Mouse (Mus musculus) neural tube, embryonic 12.5 days (tissue): Measurements from ENCODE around the gene Phex. TPM values are rescaled to one million over a fixed set of nuclear protein-coding genes. Genes with fewer than 3 reads are reported as not detected.

Experiments used
- ATAC-seq: fragments of 200-750 bp; cut with Nextera tagmentation; 2 replicates; pipeline ENCODE4 v1.8.0; 2017; ENCODE audit warnings: low read depth, mild to moderate bottlenecking, moderate TSS enrichment, moderate library complexity; ENCODE audit not compliant: low FRiP score
- H3K27ac ChIP-seq: fragments of 300-500 bp; sonication (generic); 2 replicates; pipeline ENCODE4 v1.5.1; 2016
- H3K27me3 ChIP-seq: fragments of 300-500 bp; sonication (generic); replicated peaks from 2 replicates; pipeline ENCODE4 v1.6.1; 2016; ENCODE audit warnings: mild to moderate bottlenecking
- H3K36me3 ChIP-seq: fragments of 300-500 bp; sonication (generic); 2 replicates; pipeline ENCODE4 v1.6.1; 2016; ENCODE audit warnings: mild to moderate bottlenecking
- H3K4me1 ChIP-seq: fragments of 300-500 bp; sonication (generic); 2 replicates; pipeline ENCODE4 v1.6.1; 2016
- H3K4me2 ChIP-seq: fragments of 300-500 bp; sonication (generic); replicated peaks from 2 replicates; pipeline ENCODE4 v1.6.1; 2016; ENCODE audit warnings: mild to moderate bottlenecking
- H3K4me3 ChIP-seq: fragments of 300-500 bp; sonication (generic); 2 replicates; pipeline ENCODE4 v1.5.1; 2016
- H3K9ac ChIP-seq: fragments of 300-500 bp; sonication (generic); 2 replicates; pipeline ENCODE4 v1.6.1; 2016; ENCODE audit warnings: mild to moderate bottlenecking
- H3K9me3 ChIP-seq: fragments of 300-500 bp; sonication (generic); 2 replicates; pipeline ENCODE4 v1.6.1; 2016; ENCODE audit warnings: mild to moderate bottlenecking
- WGBS: fragments of 180-500 bp; shearing (Covaris S2); methylation state at CpG from one replicate; pipeline ENCODE4 v1.1.7; 2016; 5-methylcytosine and 5-hydroxymethylcytosine counted together
- microRNA-seq: library from miRNA; unstranded; fragments of <30 nt; microRNA quantifications from one replicate; pipeline ENCODE4, GENCODE M21; 2017
- polyA plus RNA-seq: library from polyadenylated mRNA; unstranded; fragments of >200 nt; fragmentation: Nextera tagmentation; extraction: Ambion mirVana; gene quantifications from 2 replicates; pipeline ENCODE4 v1.2.1, GENCODE M21; 2016

Gene Phex
- polyA plus RNA-seq, 1 experiment from 2014 or later: 0.25 TPM

DNA sequence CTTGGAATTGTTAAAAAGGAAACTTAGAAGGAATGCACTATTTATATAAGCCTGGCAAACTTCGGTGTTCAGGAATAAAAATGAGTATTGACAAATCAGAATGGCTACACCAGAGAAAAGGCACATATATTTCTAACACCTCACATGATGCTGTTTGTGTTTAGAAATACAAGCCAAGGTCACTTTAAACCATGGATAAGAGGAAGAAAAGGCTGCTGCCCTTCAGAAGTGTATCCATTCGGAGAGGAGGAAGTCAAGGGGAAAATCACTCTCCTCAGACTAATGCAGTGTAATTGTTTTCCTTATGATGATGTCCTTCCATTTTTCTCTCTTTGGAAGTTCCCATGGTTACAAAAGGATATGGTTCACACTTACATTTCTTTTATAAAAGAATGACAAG is 251.7 kb downstream of the Phex start:
- no peak overlapping the region for H3K4me3 ChIP-seq
- no peak overlapping the region for H3K27ac ChIP-seq
- H3K9me3 ChIP-seq: no peaks in the 10 kb centered on the region
- no peaks in the 10 kb centered on the region for H3K27me3 ChIP-seq
- H3K4me1 ChIP-seq: no peaks in the 10 kb centered on the region
- no peaks in the 10 kb centered on the region for H3K36me3 ChIP-seq
- H3K4me2 ChIP-seq: no peak overlapping the region
- ATAC-seq: no peak
- WGBS: 59% methylated on average over 2 of the region's 2 CpGs
- H3K9ac ChIP-seq: no peak overlapping the region

DNA sequence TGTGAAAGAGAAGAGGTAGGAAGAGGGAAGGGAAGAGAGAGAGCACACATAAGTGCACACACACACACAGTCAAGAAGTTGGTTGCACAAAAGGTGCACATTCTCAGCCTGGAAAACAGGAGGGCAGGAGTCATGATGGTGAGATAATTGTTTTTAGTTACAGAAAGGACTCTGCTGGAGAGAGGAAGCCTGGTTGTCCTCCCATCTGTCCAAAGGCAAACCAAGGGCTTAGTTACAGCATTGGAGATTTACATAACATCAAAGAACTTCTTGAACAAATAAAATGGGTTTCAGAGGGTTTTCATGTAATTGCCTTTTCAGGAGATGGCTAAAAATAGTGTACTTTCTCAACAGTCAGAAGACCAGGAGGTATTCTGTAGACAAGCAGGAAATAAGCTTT is 270.4 kb downstream of the Phex start:
- H3K9ac ChIP-seq: no peak overlapping the region

DNA sequence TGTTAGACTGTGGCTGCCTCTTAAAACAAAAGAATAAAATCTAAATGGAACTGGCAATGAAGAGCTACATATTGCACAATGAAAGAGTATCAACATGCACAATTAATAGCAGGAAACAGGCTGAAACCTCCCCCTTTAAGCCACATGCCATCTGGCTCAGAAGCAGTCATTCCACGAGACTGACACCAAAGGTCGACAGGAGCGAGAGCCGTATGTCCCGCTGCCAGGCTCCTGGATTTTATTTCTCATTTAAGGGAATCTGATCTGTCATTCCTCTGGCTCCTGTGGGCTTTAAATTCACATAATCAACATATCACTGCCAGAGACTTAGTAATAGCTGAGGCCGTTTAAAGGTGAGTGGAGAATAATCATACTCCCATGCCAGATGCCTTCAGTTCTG is 275.5 kb downstream of the Phex start:
- Histone ChIP-seq H3K9ac (no peak overlapping the region), H3K27ac (no peak overlapping the region), H3K4me2 (no peak overlapping the region), H3K27me3 (no peaks in the 10 kb centered on the region), H3K9me3 (no peaks in the 10 kb centered on the region), H3K36me3 (no peaks in the 10 kb centered on the region), H3K4me3 (no peak overlapping the region), H3K4me1 (no peaks in the 10 kb centered on the region)
- ATAC-seq: no peak
- WGBS: 84% methylated on average over 6 of the region's 6 CpGs

More for the DNA sequence above, 270.4 kb downstream of the Phex start:
- H3K4me1 ChIP-seq: no peaks in the 10 kb centered on the region
- H3K4me3 ChIP-seq: no peak overlapping the region
- H3K27me3 ChIP-seq: no peaks in the 10 kb centered on the region
- H3K27ac ChIP-seq: no peak overlapping the region
- ATAC-seq: no peak
- no peak overlapping the region for H3K4me2 ChIP-seq
- H3K36me3 ChIP-seq: no peaks in the 10 kb centered on the region
- H3K9me3 ChIP-seq: no peaks in the 10 kb centered on the region

Small RNAs within 50 kb of the gene (microRNA-seq; reads per million reads assigned to microRNA genes)
- gene Gm23798: not detected

Other genes starting within 250 kb of the Phex start
- 94.2 and 109 TPM in 2 replicates for gene Sms, start 77.0 kb upstream of the Phex start, polyA plus RNA-seq
- gene Yy2, start 153.7 kb upstream of the Phex start, polyA plus RNA-seq: 3.2 and 5.3 TPM in 2 replicates
- 28.5 and 29.5 TPM in 2 replicates for gene Mbtps2, start 183.4 kb upstream of the Phex start, polyA plus RNA-seq